Mouse (Mus musculus): ENCODE measurements around the gene Ccdc184.

Gene Ccdc184

DNA sequence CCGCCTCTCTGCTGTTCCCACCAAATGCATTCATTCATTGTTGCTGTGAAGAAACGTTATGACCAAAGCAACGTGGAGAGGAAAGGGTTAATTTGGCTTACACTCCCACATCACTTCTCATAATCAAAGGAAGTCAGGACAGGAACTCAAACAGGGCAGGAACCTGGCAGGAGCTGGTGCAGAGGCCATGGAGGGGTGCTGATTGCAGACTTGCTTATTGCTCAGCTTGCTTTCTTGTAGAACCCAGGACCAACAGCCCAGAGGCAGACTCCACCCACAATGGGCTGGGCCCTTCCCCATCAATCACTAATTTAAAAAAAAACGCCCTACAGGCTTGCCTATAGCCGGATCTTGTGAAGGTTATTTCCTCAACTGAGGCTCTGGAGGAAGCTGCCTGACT, 47.2 kb downstream of the Ccdc184 start:
- in situ Hi-C loops (cut with MboI, MseI) = no loop called here
